Mouse (Mus musculus): ENCODE data around the gene Rtcb.

The Rtcb gene

GRCm38 (mm10) chr10:85957464-85957950, at the start of gene Rtcb:
TSS of gene Rtcb (minus strand) at chr10:85957823.
- peak; percentile 93 to 96 for DNase-seq

DNA sequence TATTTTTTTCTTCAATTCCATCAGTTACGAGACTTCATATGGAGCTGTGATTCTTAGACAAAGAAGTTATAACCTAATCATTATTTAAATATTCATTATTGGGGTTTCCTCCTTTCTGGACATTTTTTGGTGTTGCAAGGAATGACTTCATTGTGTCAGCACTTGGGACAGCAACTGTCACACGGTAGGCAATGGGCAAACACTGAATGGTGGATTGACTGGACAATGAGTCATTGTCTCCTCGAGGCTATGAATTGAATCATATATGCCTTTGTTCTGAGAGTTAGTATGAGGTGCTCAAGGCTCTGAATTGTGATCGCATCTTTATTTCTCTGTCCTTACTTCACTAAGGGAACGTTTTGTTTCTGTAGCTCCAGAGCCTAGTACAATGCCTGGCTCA, 48.8 kb upstream of the Rtcb start:
- no peak for DNase-seq

DNA sequence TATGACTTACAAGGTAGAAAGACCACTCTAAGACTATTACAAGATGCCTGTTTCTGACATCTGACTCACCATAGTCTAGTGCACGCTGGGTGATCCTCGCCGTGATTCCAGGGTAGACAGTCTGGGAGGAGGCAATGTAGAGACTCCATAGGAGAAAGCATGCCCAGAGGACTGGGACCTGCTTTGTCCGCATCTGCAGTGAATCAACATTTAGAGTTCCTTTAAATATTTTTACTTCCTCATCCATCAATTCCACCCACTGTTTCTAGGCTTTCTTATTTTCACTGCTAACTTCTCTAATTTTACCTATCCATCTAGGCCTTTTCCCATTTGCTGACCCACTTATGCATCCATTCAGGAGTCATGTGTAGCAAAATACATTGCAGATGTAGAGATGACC, 42.8 kb upstream of the Rtcb start:
- no peak for DNase-seq

GRCm38 (mm10) chr10:85994543-85995104, 37.0 kb upstream of the Rtcb start:
- DNase-seq, result no peak

DNA sequence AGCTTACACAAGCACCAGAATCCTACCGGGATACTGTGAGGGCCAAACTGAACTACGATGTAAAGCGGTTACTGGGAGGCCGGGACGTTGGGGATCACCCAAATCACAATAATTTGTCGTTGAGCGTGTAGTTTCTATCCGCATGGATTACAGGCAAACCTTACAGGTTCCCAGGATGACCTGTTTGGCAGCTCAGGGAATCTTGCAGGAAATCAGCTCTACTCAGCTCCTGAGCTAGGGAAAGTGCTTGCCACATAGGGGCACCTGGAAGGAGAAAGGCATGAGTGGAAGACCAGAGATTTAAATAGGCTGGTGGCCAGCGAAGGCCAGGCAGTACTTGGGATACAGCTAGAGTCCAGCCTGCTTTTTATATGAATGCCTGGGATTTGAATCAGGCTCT, 36.2 kb upstream of the Rtcb start:
- DNase-seq, result no peak

DNA sequence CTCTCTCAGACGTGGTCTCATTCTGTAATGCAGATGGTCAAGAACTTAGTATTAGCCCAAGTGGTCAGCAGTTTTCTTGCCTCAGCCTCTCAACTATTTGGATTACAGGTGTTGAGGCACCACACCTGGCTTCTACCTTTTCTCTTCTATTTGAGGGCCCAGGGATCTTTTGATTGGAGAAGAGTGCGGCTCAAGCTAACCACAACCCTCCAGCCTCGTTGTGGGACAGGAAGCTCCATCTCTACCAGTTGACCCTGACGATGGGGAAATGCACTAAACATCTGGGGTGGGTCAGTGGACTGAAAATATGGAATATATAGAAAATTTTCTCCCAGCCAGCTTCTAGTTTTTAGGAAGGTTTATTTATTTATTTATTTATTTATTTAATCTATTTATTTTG, 34.8 kb upstream of the Rtcb start:
- DNase-seq, result no peak

GRCm38 (mm10) chr10:85989412-85990115, 31.9 kb upstream of the Rtcb start:
- DNase-seq, result no peak

GRCm38 (mm10) chr10:85972915-85973314, 15.3 kb upstream of the Rtcb start:
- no peak for DNase-seq

GRCm38 (mm10) chr10:85971826-85972225, 14.2 kb upstream of the Rtcb start:
- no peak for DNase-seq

DNA sequence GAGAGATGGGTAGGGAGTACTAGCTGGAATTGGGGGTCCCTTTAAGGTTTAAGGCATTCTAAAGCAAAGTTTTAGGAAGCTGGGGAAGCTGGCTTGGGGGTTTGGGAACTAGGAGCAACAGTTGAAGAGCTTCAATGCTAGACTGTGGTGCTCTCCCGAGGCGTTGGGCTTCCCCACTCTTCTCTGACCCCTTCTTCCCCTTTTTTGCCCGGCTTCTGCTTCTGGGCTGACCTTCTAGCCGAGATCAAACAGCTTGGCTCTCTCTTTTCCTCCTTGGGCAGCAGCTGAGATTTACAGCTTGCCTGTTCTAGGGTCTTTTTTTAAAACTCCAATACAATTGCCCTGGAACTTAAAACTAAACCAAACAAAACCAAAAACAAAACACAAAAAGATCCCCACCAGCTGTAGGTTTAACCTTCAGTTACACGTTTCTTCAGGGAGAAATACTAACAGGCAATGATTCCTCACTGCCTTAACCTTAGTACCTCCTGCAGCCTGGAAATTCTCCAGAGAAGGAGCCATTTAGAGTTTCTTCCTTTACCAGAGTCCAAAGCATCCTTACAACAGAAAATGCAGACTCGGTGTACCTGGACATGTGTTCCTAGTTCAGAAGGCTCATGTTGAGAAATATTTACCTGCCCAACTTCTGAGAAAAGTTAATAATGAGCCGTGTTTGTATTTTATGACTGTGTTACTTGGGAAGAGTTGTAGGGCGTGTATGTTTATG, 12.4 kb upstream of the Rtcb start:
- DNase-seq, result peak; percentile 71 to 76

- peak; percentile 31 to 44 for DNase-seq
These were observed 11.1 kb upstream of the Rtcb start for GRCm38 (mm10) chr10:85968731-85969130.

GRCm38 (mm10) chr10:85968157-85968634, 10.6 kb upstream of the Rtcb start:
- peak; percentile 79 to 94 for DNase-seq

DNA sequence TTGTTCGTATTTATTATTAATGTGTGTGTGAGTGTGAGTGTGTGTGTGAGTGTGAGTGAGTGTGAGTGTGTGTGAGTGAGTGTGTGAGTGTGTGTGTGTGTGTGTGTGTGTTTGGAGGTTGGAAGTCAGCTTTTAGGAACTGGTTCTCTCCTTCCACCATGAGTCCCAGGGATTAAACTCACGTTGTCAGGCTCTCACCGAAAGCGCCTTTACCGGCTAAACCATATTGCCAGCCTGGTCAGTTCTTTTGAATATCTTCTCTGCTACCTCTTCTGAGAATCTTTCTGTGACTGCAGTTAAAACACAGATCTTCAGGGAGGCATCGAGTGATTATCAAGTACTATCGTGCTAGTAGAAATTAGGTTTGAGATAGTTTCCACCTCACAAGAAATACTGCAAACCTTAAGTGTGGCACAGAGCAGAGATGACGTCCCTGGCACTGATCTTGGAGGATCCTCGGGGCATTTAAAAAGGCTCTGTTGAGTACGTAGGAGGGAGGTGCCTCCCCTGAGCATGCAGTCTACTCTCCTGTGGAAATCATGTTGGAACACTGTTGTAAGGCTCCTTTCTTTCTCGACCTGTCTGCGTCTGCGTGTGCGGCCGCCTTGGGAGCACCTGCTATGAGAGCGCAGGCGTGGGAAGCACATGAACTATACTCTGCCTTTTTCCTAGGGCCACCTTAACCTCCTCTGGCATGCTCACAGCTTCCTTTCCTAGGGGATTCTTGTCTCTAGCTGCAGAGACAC, 10.0 kb upstream of the Rtcb start:
- DNase-seq, result no peak

GRCm38 (mm10) chr10:85966476-85966875, 8.9 kb upstream of the Rtcb start:
- no peak for DNase-seq

GRCm38 (mm10) chr10:85964316-85964715, 6.7 kb upstream of the Rtcb start:
- no peak for DNase-seq

GRCm38 (mm10) chr10:85962897-85963296, 5.3 kb upstream of the Rtcb start:
- DNase-seq, result no peak

- no peak for DNase-seq
These were observed 678 bp downstream of the Rtcb start for GRCm38 (mm10) chr10:85956871-85957419.

- DNase-seq, result peak in 1 of 2 experiments; percentile 32
These were observed 3.2 kb downstream of the Rtcb start for GRCm38 (mm10) chr10:85954429-85954828.

GRCm38 (mm10) chr10:85953401-85953800, 4.2 kb downstream of the Rtcb start:
- DNase-seq, result peak; percentile 36 to 39

DNA sequence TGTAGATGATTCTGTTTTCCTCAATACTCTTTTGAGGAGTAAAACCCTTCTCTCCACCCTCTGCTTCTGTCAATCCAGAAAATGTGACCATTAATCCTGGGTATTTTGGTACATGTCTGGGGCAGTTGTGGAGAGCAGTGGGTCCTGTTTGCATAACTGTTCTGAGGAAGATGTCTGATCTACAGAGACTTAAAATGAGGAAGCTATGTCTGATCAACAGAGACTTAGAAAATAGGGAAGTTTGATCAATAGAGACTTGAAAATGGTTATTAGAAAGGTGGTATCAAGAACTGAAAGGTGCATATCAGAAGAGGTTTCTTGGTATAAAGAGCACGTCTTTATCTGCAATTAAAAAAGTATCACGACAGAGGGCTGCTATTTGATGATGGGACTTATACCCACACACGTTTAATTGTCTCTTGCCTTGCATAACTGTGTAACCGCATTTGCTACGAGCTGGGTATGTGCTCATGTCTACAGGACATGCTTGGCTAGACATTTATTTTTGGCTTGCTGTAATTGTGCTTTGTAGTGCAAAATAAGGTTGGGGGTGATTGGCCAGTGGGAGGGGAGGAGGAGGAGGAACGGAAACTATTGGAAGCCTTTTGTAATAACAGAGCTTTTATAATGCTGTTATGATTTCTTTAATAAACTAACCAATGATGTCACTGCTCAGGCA, 5.7 kb downstream of the Rtcb start:
- DNase-seq, result no peak

- no peak for DNase-seq
These were observed 9.0 kb downstream of the Rtcb start for GRCm38 (mm10) chr10:85948483-85949196.

Measured in kidney, adult 8-10 months (tissue).